Mouse (Mus musculus): ENCODE data around the gene Fry. TPM values are rescaled to one million over a fixed set of nuclear protein-coding genes. Genes with fewer than 3 reads are reported as not detected.

Fry gene
- polyA plus RNA-seq, 1 experiment: 10.1 TPM

- no peak overlapping the region for H3K27ac ChIP-seq (ENCODE audit: insufficient read depth, low read depth, low read length)
- H3K4me3 ChIP-seq (ENCODE audit: insufficient read depth, low read length): peak overlapping the region; percentile 64
- H3K4me1 ChIP-seq (ENCODE audit: control insufficient read depth, insufficient read depth, low read length): peaks cover 6% of the 10 kb centered on the region
- TF ChIP-seq POLR2A (IDR thresholded peaks at IDR 0.05; ENCODE audit: borderline replicate concordance, low read depth, low read length) (no peak), CTCF (IDR thresholded peaks at IDR 0.05; ENCODE audit: low read depth, low read length) (no peak)
Observed at GRCm38 (mm10) chr5:150522867-150523234, 404.4 kb downstream of the Fry start.

- TF ChIP-seq POLR2A (IDR thresholded peaks at IDR 0.05; ENCODE audit: borderline replicate concordance, low read depth, low read length) (no peak), CTCF (IDR thresholded peaks at IDR 0.05; ENCODE audit: low read depth, low read length) (no peak)
- peaks cover 6% of the 10 kb centered on the region for H3K4me1 ChIP-seq (ENCODE audit: control insufficient read depth, insufficient read depth, low read length)
- no peak overlapping the region for H3K27ac ChIP-seq (ENCODE audit: insufficient read depth, low read depth, low read length)
- no peak overlapping the region for H3K4me3 ChIP-seq (ENCODE audit: insufficient read depth, low read length)
Observed at GRCm38 (mm10) chr5:150525239-150525638, 406.8 kb downstream of the Fry start.

GRCm38 (mm10) chr5:150541302-150541701, 422.9 kb downstream of the Fry start:
- H3K27ac ChIP-seq (ENCODE audit: insufficient read depth, low read depth, low read length): no peak overlapping the region
- TF ChIP-seq CTCF (IDR thresholded peaks at IDR 0.05; ENCODE audit: low read depth, low read length): no peak
- no peak for TF ChIP-seq POLR2A (IDR thresholded peaks at IDR 0.05; ENCODE audit: borderline replicate concordance, low read depth, low read length)
- no peak overlapping the region for H3K4me3 ChIP-seq (ENCODE audit: insufficient read depth, low read length)
- no peaks in the 10 kb centered on the region for H3K4me1 ChIP-seq (ENCODE audit: control insufficient read depth, insufficient read depth, low read length)

- Histone ChIP-seq H3K4me3 (ENCODE audit: insufficient read depth, low read length) (no peak overlapping the region), H3K27ac (ENCODE audit: insufficient read depth, low read depth, low read length) (no peak overlapping the region), H3K4me1 (ENCODE audit: control insufficient read depth, insufficient read depth, low read length) (no peaks in the 10 kb centered on the region)
- TF ChIP-seq CTCF (IDR thresholded peaks at IDR 0.05; ENCODE audit: low read depth, low read length) (no peak), POLR2A (IDR thresholded peaks at IDR 0.05; ENCODE audit: borderline replicate concordance, low read depth, low read length) (no peak)
Observed at GRCm38 (mm10) chr5:150543184-150543583, 424.7 kb downstream of the Fry start.

Other genes with a start within 250 kb of the Fry start
- not detected in 2 replicates for gene Rxfp2, start 100.0 kb upstream of the Fry start, polyA plus RNA-seq (2012; ENCODE audit: insufficient read depth, insufficient read length, missing spikeins)

Measured in bone marrow macrophage, adult 2 months (primary cell).